In genomic region chr1:170220351-170220750, GRCm38 (mm10) we compare ENCODE assay signal across 30 mouse cellular contexts. TPM values are rescaled to one million over a fixed set of nuclear protein-coding genes. Genes with fewer than 3 reads are reported as not detected.
"Had no signal": no experiment of that assay in that cellular context is flagged by ENCODE, and none has a peak within 500 bp of the region (broad histone marks: within the 10 kb centered on the region; RNA-seq: fewer than 3 reads in every experiment).

No protein-coding gene starts in this region.

- H3K4me2 ChIP-seq: heart, embryonic 12.5 days; hindbrain, embryonic 12.5 days; hindbrain, embryonic 14.5 days; intestine, embryonic 15.5 days; kidney, embryonic 15.5 days; limb, embryonic 12.5 days; liver, embryonic 13.5 days; liver, embryonic 15.5 days had no signal

- H3K4me3 ChIP-seq: gastrocnemius, adult 2 months; heart, embryonic 10.5 days; heart, embryonic 12.5 days; hindbrain, embryonic 10.5 days; hindbrain, embryonic 12.5 days; intestine, embryonic 15.5 days; kidney, embryonic 15.5 days; layer of hippocampus, adult 2 months; left cerebral cortex, adult 2 months; limb, embryonic 10.5 days; limb, embryonic 12.5 days; liver, embryonic 13.5 days; liver, embryonic 15.5 days had no signal

- ATAC-seq: hindbrain, embryonic 16.5 days; inflammation-experienced regulatory T-cells, adult 6 months; intestine, embryonic 15.5 days; intestine, postnatal 0 days; liver, postnatal 0 days had no signal

- H3K4me1 ChIP-seq: heart, embryonic 10.5 days; heart, embryonic 12.5 days; hindbrain, embryonic 10.5 days; hindbrain, embryonic 12.5 days; intestine, embryonic 15.5 days; kidney, embryonic 15.5 days; limb, embryonic 10.5 days; limb, embryonic 12.5 days; liver, embryonic 13.5 days; liver, embryonic 15.5 days had no signal

- H3K27me3 ChIP-seq: intestine, embryonic 15.5 days had no signal

- H3K9ac ChIP-seq: heart, embryonic 12.5 days; hindbrain, embryonic 12.5 days; hindbrain, embryonic 14.5 days; intestine, embryonic 15.5 days; kidney, embryonic 15.5 days; limb, embryonic 12.5 days; liver, embryonic 13.5 days; liver, embryonic 15.5 days; liver, postnatal 0 days had no signal

- H3K36me3 ChIP-seq: heart, embryonic 10.5 days; heart, embryonic 12.5 days; hindbrain, embryonic 10.5 days; hindbrain, embryonic 12.5 days; intestine, embryonic 15.5 days; kidney, embryonic 15.5 days; limb, embryonic 10.5 days; limb, embryonic 12.5 days; liver, embryonic 13.5 days; liver, embryonic 15.5 days had no signal

- H3K9me3 ChIP-seq: heart, embryonic 10.5 days; heart, embryonic 12.5 days; hindbrain, embryonic 10.5 days; hindbrain, embryonic 12.5 days; intestine, embryonic 15.5 days; kidney, embryonic 15.5 days; limb, embryonic 10.5 days; limb, embryonic 12.5 days; liver, embryonic 13.5 days; liver, embryonic 15.5 days had no signal

- DNase-seq: gastrocnemius, adult 2 months; gastrocnemius, postnatal 10 days; gastrocnemius, postnatal 25 days; heart, adult 18-20 months; heart, postnatal 10 days; heart, postnatal 4 days; kidney, postnatal 4 days; liver; liver, embryonic 13.5 days; liver, postnatal 0 days had no signal

- H3K27ac ChIP-seq: gastrocnemius, adult 2 months; heart, embryonic 10.5 days; hindbrain, embryonic 10.5 days; hindbrain, embryonic 12.5 days; hindbrain, embryonic 14.5 days; intestine, embryonic 15.5 days; kidney, embryonic 15.5 days; kidney, postnatal 0 days; layer of hippocampus, adult 2 months; left cerebral cortex, adult 2 months; limb, embryonic 10.5 days; limb, embryonic 12.5 days; liver, embryonic 13.5 days; liver, embryonic 15.5 days had no signal

RNA-seq across cellular contexts. Expression of gene Sh2d1b2, which starts 12.2 kb away (rescaled TPM):
- polyA plus RNA-seq: frontal cortex, adult 2 months; heart, embryonic 10.5 days; heart, embryonic 12.5 days; heart, embryonic 14.5 days; heart, embryonic 16.5 days; hindbrain, embryonic 10.5 days; hindbrain, embryonic 12.5 days; hindbrain, embryonic 14.5 days; hindbrain, embryonic 16.5 days; inflammation-experienced regulatory T-cells, adult 6 months; intestine, embryonic 15.5 days; intestine, postnatal 0 days; kidney, embryonic 15.5 days; kidney, postnatal 0 days; limb, embryonic 12.5 days; limb, embryonic 14.5 days; liver, embryonic 13.5 days; liver, embryonic 15.5 days; liver, postnatal 0 days had no signal

RNA-seq across cellular contexts. Expression of gene Sh2d1b1, which starts 56.8 kb away (rescaled TPM):
- polyA plus RNA-seq: hindbrain, embryonic 10.5 days; hindbrain, embryonic 12.5 days; hindbrain, embryonic 14.5 days; hindbrain, embryonic 16.5 days; inflammation-experienced regulatory T-cells, adult 6 months; limb, embryonic 10.5 days; limb, embryonic 12.5 days had no signal
